Mouse (Mus musculus): ENCODE measurements around the gene Etnk2. TPM values are rescaled to one million over a fixed set of nuclear protein-coding genes. Genes with fewer than 3 reads are reported as not detected.

The Etnk2 gene
- polyA plus RNA-seq, 1 experiment: 3.3 TPM

DNA sequence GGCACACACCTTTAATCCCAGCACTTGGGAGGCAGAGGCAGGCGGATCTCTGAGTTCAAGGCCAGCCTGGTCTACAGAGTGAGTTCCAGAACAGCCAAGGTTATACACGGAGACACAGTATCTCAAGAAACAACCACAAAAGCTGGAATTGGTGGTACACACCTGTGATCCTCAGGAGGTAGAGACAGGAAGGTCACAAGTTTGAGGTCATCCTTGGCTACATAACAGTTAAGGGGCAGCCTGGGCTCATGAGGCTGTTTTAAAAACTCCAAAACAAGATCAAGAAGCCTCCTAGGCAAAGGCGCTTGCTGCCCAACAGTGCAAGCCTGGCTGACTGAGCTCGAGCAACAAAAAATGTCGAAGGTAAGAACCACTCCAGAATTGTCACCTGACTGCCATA, 33.3 kb downstream of the Etnk2 start:
- no peak overlapping the region for H3K27ac ChIP-seq (ENCODE audit: insufficient read depth, low read length)
- no peak overlapping the region for H3K4me3 ChIP-seq (ENCODE audit: low read depth, low read length)
- H3K4me1 ChIP-seq (ENCODE audit: control insufficient read depth, insufficient read depth, low read length): peaks cover 18% of the 10 kb centered on the region

DNA sequence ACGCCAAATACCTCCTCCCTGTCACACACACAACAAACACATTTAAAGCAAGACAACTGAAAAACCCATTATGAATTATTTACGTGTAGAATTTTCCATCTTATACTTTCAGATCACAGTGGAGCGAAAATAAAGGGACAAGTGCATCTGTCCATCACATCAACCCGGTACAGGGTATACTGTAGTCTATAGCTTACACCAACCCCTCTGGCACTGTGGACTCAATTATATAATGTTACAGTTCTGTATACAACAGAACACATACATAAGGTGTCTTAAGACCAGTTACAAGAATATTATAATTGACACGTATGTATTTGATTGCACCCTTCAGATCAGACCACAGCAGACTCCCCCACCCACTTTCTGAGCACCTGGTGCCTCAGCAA, 33.7 kb downstream of the Etnk2 start:
- Histone ChIP-seq H3K27me3 (ENCODE audit: control insufficient read depth, insufficient read depth, low read length, poor library complexity, severe bottlenecking) (no peaks in the 10 kb centered on the region), H3K9ac (ENCODE audit: low read depth, poor library complexity, severe bottlenecking) (no peak overlapping the region), H3K9me3 (replicated peaks; ENCODE audit: control insufficient read depth, insufficient read depth, low read length, poor library complexity, severe bottlenecking) (no peaks in the 10 kb centered on the region), H3K4me3 (ENCODE audit: low read depth, low read length) (no peak overlapping the region), H3K36me3 (ENCODE audit: control insufficient read depth, insufficient read depth, low read length, poor library complexity, severe bottlenecking) (no peaks in the 10 kb centered on the region), H3K27ac (ENCODE audit: insufficient read depth, low read length) (no peak overlapping the region), H3K4me1 (ENCODE audit: control insufficient read depth, insufficient read depth, low read length) (peaks cover 18% of the 10 kb centered on the region)
- TF ChIP-seq CTCF (IDR thresholded peaks at IDR 0.05; ENCODE audit: low read depth, low read length): no peak
- TF ChIP-seq POLR2A (IDR thresholded peaks at IDR 0.05; ENCODE audit: insufficient read depth, low read length): no peak
- no peak for TF ChIP-seq EP300 (IDR thresholded peaks at IDR 0.05; ENCODE audit: insufficient read depth, low read depth, low read length)

More for the DNA sequence above, 33.3 kb downstream of the Etnk2 start:
- Histone ChIP-seq H3K9me3 (replicated peaks; ENCODE audit: control insufficient read depth, insufficient read depth, low read length, poor library complexity, severe bottlenecking) (no peaks in the 10 kb centered on the region), H3K36me3 (ENCODE audit: control insufficient read depth, insufficient read depth, low read length, poor library complexity, severe bottlenecking) (no peaks in the 10 kb centered on the region), H3K27me3 (ENCODE audit: control insufficient read depth, insufficient read depth, low read length, poor library complexity, severe bottlenecking) (no peaks in the 10 kb centered on the region), H3K9ac (ENCODE audit: low read depth, poor library complexity, severe bottlenecking) (no peak overlapping the region)
- TF ChIP-seq CTCF (IDR thresholded peaks at IDR 0.05; ENCODE audit: low read depth, low read length) (no peak), EP300 (IDR thresholded peaks at IDR 0.05; ENCODE audit: insufficient read depth, low read depth, low read length) (no peak), POLR2A (IDR thresholded peaks at IDR 0.05; ENCODE audit: insufficient read depth, low read length) (no peak)

DNA sequence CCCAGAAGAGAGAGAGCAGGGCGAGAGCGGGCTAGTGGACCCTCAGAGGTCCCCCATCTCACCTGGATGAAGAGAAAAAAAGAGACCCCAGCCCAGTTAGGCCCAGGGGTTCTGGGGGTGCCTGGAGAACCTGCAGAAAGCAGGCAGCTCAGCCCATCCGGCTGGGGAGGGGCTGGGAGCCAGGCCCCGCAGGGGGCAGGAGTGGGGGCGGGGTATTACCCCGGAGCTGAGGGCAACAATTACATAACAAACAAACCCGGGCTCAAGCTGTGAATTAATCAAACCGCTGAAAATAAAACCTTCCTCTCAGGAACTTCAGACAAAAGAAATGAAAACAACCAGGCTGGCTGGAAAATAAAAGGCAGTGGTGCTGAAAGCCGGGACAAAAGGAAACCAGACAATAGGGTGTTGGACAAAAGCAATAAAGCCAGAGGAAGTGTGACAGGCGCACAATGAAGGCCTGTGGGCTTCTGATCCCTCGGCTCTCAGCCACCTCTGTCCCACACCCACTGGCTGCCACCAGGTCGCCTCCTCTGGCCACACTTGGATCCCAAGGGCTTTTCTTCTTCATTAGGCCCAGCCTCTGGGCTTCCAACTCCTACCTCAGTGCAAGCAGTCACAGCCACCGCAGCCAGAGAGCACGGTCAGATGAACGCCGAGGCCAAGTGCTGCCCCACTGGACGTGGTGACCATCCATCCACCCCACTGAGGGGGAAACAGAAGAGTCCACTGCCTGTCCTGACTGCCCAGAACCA, 34.3 kb downstream of the Etnk2 start:
- TF ChIP-seq EP300 (IDR thresholded peaks at IDR 0.05; ENCODE audit: insufficient read depth, low read depth, low read length) (no peak; the same call in none of the 2 replicates), POLR2A (IDR thresholded peaks at IDR 0.05; ENCODE audit: insufficient read depth, low read length) (no peak), CTCF (IDR thresholded peaks at IDR 0.05; ENCODE audit: low read depth, low read length) (no peak)
- peak overlapping the region; percentile 24; the same call in 1 of the 2 replicates for H3K27ac ChIP-seq (ENCODE audit: insufficient read depth, low read length)
- peaks cover 18% of the 10 kb centered on the region for H3K4me1 ChIP-seq (ENCODE audit: control insufficient read depth, insufficient read depth, low read length)
- H3K9me3 ChIP-seq (replicated peaks; ENCODE audit: control insufficient read depth, insufficient read depth, low read length, poor library complexity, severe bottlenecking): no peaks in the 10 kb centered on the region
- no peak overlapping the region for H3K9ac ChIP-seq (ENCODE audit: low read depth, poor library complexity, severe bottlenecking)
- H3K36me3 ChIP-seq (ENCODE audit: control insufficient read depth, insufficient read depth, low read length, poor library complexity, severe bottlenecking): no peaks in the 10 kb centered on the region
- H3K27me3 ChIP-seq (ENCODE audit: control insufficient read depth, insufficient read depth, low read length, poor library complexity, severe bottlenecking): no peaks in the 10 kb centered on the region
- H3K4me3 ChIP-seq (ENCODE audit: low read depth, low read length): no peak overlapping the region

DNA sequence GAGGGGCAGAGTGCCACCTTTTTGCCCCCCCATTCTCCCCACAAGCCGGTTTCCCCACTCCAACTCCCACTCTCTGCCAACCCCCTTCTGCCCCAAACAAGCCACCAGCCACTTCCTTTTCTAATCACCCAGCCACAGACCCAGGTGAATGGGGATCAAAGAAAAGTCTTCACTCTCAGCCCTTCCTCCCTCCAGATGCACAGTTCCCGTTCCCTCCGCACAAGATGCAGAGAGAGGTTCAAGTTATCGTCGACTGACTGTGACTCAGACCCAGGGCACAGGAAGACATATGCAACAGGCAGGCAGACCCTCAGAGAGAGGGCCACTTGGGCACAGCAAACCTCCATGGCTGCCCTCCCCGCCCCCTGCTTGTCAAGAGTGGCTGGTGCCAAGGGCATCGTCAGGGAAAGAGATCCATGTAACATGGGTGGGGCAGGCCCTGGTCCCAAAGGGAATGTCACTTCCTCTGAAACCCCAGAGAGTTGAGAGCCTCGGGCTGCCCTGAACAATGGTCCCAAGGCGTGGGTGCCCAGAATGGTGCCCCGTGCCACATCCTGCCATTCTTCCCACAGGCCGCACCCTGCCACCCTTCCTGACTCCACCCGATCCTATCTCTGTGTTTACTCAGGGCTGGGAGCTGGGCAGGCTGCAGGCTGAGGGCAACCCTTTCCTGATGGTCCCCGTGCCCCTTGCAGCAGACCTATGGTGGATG, 36.8 kb downstream of the Etnk2 start:
- Histone ChIP-seq H3K9ac (ENCODE audit: low read depth, poor library complexity, severe bottlenecking) (no peak overlapping the region), H3K36me3 (ENCODE audit: control insufficient read depth, insufficient read depth, low read length, poor library complexity, severe bottlenecking) (no peaks in the 10 kb centered on the region), H3K4me1 (ENCODE audit: control insufficient read depth, insufficient read depth, low read length) (peaks cover 14% of the 10 kb centered on the region), H3K4me3 (ENCODE audit: low read depth, low read length) (no peak overlapping the region), H3K9me3 (replicated peaks; ENCODE audit: control insufficient read depth, insufficient read depth, low read length, poor library complexity, severe bottlenecking) (no peaks in the 10 kb centered on the region), H3K27ac (ENCODE audit: insufficient read depth, low read length) (no peak overlapping the region), H3K27me3 (ENCODE audit: control insufficient read depth, insufficient read depth, low read length, poor library complexity, severe bottlenecking) (no peaks in the 10 kb centered on the region)
- TF ChIP-seq EP300 (IDR thresholded peaks at IDR 0.05; ENCODE audit: insufficient read depth, low read depth, low read length): no peak
- no peak for TF ChIP-seq POLR2A (IDR thresholded peaks at IDR 0.05; ENCODE audit: insufficient read depth, low read length)
- TF ChIP-seq CTCF (IDR thresholded peaks at IDR 0.05; ENCODE audit: low read depth, low read length): no peak

DNA sequence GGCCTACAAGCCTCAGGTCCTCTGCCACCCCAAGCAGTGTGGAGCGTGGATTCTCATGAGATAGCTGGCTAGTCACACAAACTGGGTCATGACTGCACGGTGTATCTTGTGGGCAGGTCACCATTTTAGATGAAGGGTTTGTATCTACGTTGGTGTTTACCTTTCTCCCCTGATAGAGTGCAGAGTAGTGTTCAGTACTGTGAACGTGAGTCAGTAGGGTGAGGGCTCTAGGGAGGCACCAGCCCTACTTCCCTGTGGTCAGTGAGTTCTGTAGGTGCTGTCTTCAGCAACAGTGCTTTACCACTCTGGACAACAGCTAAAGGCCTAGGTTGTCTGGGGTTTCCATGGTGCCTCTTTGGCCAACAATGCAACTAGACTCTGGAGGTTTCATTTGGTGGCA, 40.6 kb downstream of the Etnk2 start:
- H3K4me3 ChIP-seq (ENCODE audit: low read depth, low read length): no peak overlapping the region
- H3K9ac ChIP-seq (ENCODE audit: low read depth, poor library complexity, severe bottlenecking): no peak overlapping the region
- H3K9me3 ChIP-seq (replicated peaks; ENCODE audit: control insufficient read depth, insufficient read depth, low read length, poor library complexity, severe bottlenecking): no peaks in the 10 kb centered on the region
- H3K27me3 ChIP-seq (ENCODE audit: control insufficient read depth, insufficient read depth, low read length, poor library complexity, severe bottlenecking): no peaks in the 10 kb centered on the region
- no peak for TF ChIP-seq POLR2A (IDR thresholded peaks at IDR 0.05; ENCODE audit: insufficient read depth, low read length)
- no peak for TF ChIP-seq CTCF (IDR thresholded peaks at IDR 0.05; ENCODE audit: low read depth, low read length)
- no peak for TF ChIP-seq EP300 (IDR thresholded peaks at IDR 0.05; ENCODE audit: insufficient read depth, low read depth, low read length)
- peaks cover 2% of the 10 kb centered on the region for H3K4me1 ChIP-seq (ENCODE audit: control insufficient read depth, insufficient read depth, low read length)
- H3K27ac ChIP-seq (ENCODE audit: insufficient read depth, low read length): no peak overlapping the region
- no peaks in the 10 kb centered on the region for H3K36me3 ChIP-seq (ENCODE audit: control insufficient read depth, insufficient read depth, low read length, poor library complexity, severe bottlenecking)

DNA sequence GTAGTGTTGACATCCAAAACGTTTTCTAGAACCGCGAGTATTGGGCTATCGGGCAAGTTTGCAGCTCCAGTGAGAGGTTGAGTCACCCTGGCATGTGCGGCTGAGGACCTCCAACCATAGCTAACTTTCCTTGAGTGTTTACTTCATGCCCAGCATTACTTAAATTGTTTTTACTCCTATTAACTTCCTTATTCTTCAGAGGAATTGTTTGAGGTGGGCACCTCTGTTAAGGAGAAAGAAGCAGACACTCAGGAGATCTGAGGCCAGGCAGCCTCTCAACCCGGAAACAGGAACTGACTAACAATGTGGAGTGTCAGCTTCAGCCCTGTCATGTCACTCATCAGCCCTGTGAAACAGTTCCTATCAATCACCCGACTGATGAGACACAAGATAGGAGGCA, 43.2 kb downstream of the Etnk2 start:
- no peaks in the 10 kb centered on the region for H3K9me3 ChIP-seq (replicated peaks; ENCODE audit: control insufficient read depth, insufficient read depth, low read length, poor library complexity, severe bottlenecking)
- no peak overlapping the region for H3K27ac ChIP-seq (ENCODE audit: insufficient read depth, low read length)
- no peak overlapping the region for H3K4me3 ChIP-seq (ENCODE audit: low read depth, low read length)
- H3K36me3 ChIP-seq (ENCODE audit: control insufficient read depth, insufficient read depth, low read length, poor library complexity, severe bottlenecking): no peaks in the 10 kb centered on the region
- H3K9ac ChIP-seq (ENCODE audit: low read depth, poor library complexity, severe bottlenecking): no peak overlapping the region
- no peak for TF ChIP-seq POLR2A (IDR thresholded peaks at IDR 0.05; ENCODE audit: insufficient read depth, low read length)
- no peak for TF ChIP-seq EP300 (IDR thresholded peaks at IDR 0.05; ENCODE audit: insufficient read depth, low read depth, low read length)
- TF ChIP-seq CTCF (IDR thresholded peaks at IDR 0.05; ENCODE audit: low read depth, low read length): no peak
- H3K27me3 ChIP-seq (ENCODE audit: control insufficient read depth, insufficient read depth, low read length, poor library complexity, severe bottlenecking): no peaks in the 10 kb centered on the region
- H3K4me1 ChIP-seq (ENCODE audit: control insufficient read depth, insufficient read depth, low read length): peaks cover 5% of the 10 kb centered on the region
